Mouse (Mus musculus): ENCODE measurements around the gene Stk38.

GRCm38 (mm10) chr17:28950751-28951150 is 57.0 kb downstream of the Stk38 start:
- TF ChIP-seq CTCF (IDR thresholded peaks at IDR 0.05; ENCODE audit: borderline replicate concordance, control insufficient read depth, extremely low read depth, insufficient read depth, low read length, poor library complexity) = no peak
- TF ChIP-seq POLR2A (IDR thresholded peaks at IDR 0.05; ENCODE audit: control insufficient read depth, extremely low read depth, insufficient read depth, low read length, poor library complexity) = no peak

Measured in thymus, adult 2 months (tissue).